Mouse (Mus musculus) ZHBTc4 (cell line): Measurements from ENCODE around the gene Ints7.
A peak's percentile ranks its signal among the peaks of the same experiment; 100 is the strongest.

Experiments used
- DNase-seq: peaks from one replicate; pipeline ENCODE4 v3.0.0-alpha.2; 2011; ENCODE audit warnings: low read depth, low spot score

Ints7 gene

DNA sequence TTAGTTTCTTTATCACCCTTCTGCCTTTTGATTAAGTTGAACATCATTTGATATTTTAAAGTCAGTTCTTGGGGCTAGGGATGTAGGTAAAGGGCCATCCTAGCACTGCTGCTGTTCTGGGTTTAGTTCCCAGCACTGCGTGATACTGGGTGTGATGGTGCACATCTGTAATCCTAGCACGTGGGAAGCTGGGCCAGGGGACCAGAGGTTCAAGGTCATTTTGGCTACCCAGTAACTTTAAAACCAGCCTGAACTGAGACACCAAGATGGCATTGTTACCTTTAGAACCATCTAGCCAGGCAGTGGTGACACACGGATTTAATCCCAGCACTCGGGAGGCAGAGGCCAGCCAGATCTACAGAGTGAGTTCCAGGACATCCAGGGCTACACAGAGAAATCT lies 8.4 kb downstream of the Ints7 start:
- no peak for DNase-seq

- DNase-seq, result no peak
Measured at GRCm38 (mm10) chr1:191584483-191584882, 9.0 kb downstream of the Ints7 start.

DNA sequence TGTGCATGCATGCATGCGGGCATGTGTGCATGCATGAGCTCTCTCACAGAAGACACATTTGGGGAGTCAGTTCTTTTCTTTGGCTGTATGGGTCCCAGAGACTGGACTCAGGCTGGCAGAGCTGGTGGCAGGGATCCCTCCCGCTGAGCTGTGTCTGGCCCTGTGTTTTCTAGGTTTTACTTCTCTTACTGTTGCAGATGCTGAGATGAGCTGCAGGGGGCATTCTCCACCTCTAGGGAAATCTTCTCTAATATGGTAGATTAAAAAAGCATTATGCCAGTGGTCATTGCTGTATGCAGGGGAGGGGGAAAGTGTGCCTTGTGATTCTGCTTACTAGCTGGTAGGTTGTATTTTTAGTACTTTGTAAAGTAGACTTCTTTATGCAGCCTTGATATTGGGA lies 10.3 kb downstream of the Ints7 start:
- no peak for DNase-seq

DNA sequence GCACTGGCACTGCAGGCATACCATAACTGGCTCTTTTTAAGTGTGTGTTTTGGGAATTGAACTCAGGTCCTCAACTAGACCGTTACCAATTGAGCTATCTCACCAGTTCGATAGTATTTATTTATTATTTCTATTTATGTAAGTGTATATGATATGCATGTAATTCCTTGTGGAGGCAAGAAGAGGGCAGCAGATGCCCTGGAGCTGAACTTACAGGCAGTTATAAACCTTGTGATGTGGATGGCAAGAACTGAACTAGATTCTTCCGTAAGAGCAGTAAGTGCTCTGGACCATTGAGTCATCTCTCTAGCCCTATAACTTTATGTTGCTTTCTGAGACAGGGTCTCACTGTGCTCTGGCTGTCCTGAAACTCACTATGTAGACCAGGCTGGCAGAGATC lies 11.6 kb downstream of the Ints7 start:
- DNase-seq, result no peak

- no peak for DNase-seq
Measured at GRCm38 (mm10) chr1:191588749-191589148, 13.3 kb downstream of the Ints7 start.

DNA sequence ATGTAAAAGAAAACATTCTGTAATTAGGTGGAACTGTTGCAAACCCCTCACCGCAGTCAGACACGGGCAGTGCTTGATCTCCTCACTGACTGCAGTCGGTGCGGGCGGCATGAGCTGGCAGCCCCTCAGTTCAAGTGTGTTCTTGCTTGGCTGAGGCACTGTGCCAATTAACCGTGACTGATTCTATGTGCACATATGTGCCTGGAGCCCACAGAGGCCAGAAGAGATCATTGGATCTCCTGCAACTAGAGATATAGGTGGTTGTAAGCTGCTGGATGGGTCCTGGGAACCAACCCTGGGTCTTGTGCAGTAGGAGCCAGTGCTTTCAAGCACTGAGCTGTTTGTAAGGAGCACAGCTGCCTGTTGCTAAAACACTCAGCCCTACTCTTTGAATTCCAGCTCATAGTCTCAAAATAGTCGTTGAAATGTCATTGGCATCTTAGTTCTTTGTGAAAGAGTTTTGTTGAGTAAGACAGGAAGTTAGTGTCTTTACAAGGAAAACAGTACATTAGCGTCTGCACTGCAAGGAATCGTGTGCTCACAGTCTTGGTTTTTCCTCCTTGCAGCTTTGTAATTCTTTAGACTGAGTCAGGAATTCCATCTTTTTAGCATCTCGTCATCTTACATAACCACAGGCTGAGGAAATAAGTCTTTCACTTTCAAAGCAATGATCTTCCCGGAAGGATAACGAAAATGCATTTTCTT lies 16.7 kb downstream of the Ints7 start:
- DNase-seq, result no peak

DNA sequence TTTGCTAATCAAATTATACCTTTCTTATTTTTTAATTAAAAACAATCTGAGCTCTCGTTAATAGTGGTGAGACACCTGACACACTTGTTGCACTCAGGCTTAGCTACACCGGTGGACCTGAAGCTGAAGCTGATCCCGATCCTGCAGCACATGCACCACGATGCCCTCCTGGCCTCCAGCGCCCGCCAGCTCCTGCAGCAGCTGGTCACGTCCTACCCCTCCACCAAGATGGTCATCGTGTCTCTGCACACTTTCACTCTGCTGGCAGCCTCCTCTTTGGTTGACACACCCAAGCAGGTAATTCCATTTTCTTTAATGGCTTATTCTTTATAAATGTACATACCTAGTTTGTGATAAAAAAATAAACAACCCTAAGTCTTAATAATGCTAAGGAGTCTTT lies 20.6 kb downstream of the Ints7 start:
- no peak for DNase-seq

DNA sequence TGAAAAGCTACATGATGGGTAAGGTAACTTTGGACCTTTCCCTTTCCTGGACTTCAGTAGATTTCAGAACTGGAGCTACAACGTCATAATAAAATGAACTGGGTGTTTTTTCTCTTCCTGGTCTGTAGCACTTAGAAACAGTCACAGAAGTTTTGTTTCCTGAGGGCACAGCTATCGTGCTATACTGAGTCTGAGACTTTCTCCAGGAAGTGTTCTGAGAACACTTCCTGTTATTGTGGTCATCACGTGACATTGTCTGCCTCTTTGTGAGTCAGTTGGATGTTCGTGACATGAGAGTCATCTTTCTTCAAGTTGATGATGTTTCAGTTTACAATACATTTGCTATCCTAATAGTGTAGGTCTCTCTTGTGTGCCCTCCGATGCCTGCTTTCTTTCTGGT lies 23.8 kb downstream of the Ints7 start:
- DNase-seq, result no peak

- no peak for DNase-seq
Measured at GRCm38 (mm10) chr1:191604690-191605089, 29.3 kb downstream of the Ints7 start.

- DNase-seq, result peak; percentile 29
Measured at GRCm38 (mm10) chr1:191609051-191609450, 33.6 kb downstream of the Ints7 start.

GRCm38 (mm10) chr1:191609578-191609977 lies 34.1 kb downstream of the Ints7 start:
- no peak for DNase-seq

DNA sequence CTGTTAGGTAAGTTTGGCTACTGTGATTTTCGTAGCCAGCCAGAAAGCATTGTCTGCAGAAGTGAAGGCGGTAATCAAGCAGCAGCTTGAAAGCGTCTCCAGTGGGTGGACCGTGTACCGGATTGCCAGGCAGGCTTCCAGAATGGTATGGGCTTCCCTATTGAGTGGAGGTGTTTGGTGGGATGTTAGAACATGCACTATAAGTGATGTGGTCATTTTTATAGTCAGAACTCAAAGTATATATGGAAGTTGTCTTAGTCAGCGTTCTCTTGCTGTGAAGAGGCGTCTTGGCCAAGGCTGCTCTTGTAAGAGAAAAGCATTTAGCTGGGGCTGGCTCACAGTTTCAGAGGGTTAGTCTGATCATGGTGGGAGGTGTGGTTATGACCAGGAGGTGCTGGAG lies 34.9 kb downstream of the Ints7 start:
- no peak for DNase-seq

GRCm38 (mm10) chr1:191611686-191612085 lies 36.2 kb downstream of the Ints7 start:
- no peak for DNase-seq

- peak; percentile 35 for DNase-seq
Measured at GRCm38 (mm10) chr1:191612877-191613276, 37.4 kb downstream of the Ints7 start.

- peak; percentile 74 for DNase-seq
Measured at GRCm38 (mm10) chr1:191616245-191616644, 40.8 kb downstream of the Ints7 start.

DNA sequence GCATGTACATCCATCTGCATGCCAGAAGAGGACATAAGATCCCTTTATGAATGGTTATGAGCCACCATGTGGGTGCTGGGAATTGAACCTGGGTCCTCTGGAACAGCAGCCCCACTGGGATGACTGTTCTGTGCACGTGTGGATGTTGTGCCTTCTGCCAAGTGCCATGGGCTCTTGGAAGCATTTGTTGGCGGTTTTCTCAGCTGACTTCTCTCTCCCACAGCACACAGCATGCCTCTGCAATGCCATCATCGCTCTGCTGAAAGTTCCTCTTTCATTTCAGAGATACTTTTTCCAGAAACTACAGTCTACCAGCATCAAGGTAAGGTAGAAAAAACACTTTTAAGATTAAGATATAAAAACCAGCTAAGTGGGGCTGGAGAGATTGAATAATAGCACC lies 42.2 kb downstream of the Ints7 start:
- DNase-seq, result no peak

- no peak for DNase-seq
Measured at GRCm38 (mm10) chr1:191618067-191618766, 42.8 kb downstream of the Ints7 start.

DNA sequence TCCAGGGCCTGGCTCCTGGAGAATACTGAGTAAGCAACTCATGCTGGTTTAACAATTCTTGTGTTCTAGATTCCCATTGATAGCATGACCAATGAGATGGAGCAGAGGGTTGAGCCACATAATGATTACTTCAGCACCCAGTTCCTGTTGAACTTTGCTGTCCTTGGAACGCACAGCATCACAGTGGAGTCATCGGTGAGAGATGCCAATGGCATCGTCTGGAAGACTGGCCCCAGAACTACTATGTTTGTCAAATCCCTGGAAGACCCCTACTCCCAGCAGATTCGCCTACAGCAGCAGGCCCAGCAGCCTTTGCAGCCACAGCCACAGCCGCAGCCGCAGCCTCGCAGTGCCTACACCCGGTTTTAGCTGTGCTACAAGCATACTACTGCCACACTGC lies 45.7 kb downstream of the Ints7 start:
- DNase-seq, result no peak

DNA sequence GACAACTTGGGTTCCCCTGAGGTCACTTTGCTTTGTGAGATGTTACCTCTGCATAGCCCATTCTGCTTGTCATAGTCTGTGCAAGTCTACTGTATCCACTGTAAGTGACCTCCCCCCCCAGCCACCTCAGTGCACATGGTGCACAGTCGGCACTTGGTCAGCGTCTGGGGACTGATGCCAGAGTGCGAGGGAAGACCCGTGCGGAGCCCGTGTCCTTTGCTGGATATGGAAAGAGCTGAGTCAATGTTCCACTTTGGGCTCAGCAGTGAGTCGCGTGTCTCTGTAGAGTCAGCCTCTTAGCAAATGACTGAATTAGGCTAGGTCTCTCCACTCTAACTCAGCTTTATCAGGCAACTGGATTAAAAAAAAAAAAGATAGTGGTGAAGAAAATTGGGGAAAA lies 47.4 kb downstream of the Ints7 start:
- no peak for DNase-seq

GRCm38 (mm10) chr1:191624492-191624891 lies 49.1 kb downstream of the Ints7 start:
- no peak for DNase-seq

DNA sequence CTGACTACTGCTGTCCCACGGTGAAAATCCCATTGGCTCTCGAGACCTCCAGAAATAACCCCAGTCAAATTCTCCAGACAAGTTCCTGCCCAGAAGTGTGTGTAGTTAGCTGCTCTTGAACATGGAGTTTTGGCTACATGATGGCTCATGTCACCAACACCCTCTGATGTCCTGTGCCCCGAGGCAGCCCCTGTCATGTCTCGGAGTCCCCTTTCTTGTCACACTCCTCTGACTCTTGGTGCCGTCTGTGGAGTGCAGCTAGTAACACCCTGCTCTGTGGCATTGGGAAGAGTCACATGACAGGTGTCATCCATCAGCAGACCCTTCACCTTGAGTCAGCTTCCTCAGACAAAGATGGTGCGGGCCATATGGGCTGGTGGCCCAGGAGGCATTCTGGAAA lies 49.6 kb downstream of the Ints7 start:
- DNase-seq, result peak; percentile 29

- peak; percentile 37 for DNase-seq
Measured at GRCm38 (mm10) chr1:191625620-191626019, 50.2 kb downstream of the Ints7 start.

DNA sequence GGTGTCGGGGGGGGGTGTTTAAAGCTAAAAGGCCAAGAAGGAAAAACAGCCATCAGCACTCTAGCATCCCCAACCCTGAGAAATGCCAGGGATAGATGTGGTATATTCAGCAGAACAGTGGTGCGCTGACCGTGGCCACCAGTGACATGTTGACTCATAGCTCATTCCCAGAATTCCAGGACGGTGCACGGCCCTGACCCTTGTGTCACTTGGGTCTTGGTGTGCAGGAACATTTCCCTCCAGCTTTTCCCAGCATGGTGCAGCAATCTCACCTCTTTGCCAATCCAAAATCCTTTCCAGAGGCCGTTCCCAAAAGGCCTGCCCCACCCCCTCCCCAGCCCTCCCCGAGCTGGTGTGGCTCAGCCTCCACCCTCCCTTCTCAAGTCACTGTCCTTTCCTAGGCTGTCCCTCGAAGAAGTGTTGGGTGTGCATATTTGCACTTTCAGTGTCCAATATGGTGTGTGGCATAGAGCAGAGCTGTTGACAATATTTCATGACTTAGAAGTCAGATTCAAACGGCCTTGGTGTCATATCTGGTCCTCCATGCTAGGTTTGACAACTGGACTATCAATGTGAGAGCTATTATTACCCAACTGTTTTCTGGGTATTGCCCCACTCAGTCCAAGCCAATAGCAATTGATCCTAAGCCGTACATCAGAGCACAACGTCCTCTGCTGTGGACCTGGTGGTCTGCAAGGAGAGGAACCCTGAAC lies 53.2 kb downstream of the Ints7 start:
- DNase-seq, result no peak
